In genomic region chr8:110351909-110352308, GRCm38 (mm10) we compare ENCODE assay signal across 25 mouse cellular contexts.
"Had no signal": no experiment of that assay in that cellular context is flagged by ENCODE, and none has a peak within 500 bp of the region (broad histone marks: within the 10 kb centered on the region; RNA-seq: fewer than 3 reads in every experiment).

No protein-coding gene starts in this region.

- H3K9ac ChIP-seq: embryonic facial prominence, embryonic 12.5 days; embryonic facial prominence, embryonic 13.5 days; embryonic facial prominence, embryonic 15.5 days; forebrain, embryonic 12.5 days; forebrain, embryonic 13.5 days; forebrain, embryonic 15.5 days; forebrain, postnatal 0 days had no signal

- H3K9me3 ChIP-seq: embryonic facial prominence, embryonic 10.5 days; embryonic facial prominence, embryonic 12.5 days; embryonic facial prominence, embryonic 13.5 days; embryonic facial prominence, embryonic 15.5 days; forebrain, embryonic 10.5 days; forebrain, embryonic 12.5 days; forebrain, embryonic 13.5 days; forebrain, embryonic 15.5 days had no signal

- H3K27ac ChIP-seq: embryonic facial prominence, embryonic 10.5 days; embryonic facial prominence, embryonic 12.5 days; embryonic facial prominence, embryonic 13.5 days; embryonic facial prominence, embryonic 15.5 days; forebrain, embryonic 10.5 days; forebrain, embryonic 12.5 days; forebrain, embryonic 13.5 days; forebrain, embryonic 15.5 days; gastrocnemius, adult 2 months; heart, adult 2 months had no signal

- H3K27me3 ChIP-seq: embryonic facial prominence, embryonic 12.5 days; embryonic facial prominence, embryonic 13.5 days; embryonic facial prominence, embryonic 15.5 days; forebrain, embryonic 12.5 days; forebrain, embryonic 13.5 days; forebrain, embryonic 15.5 days had no signal

- H3K4me3 ChIP-seq: embryonic facial prominence, embryonic 10.5 days; embryonic facial prominence, embryonic 12.5 days; embryonic facial prominence, embryonic 13.5 days; embryonic facial prominence, embryonic 15.5 days; erythroblast, embryonic 14.5 days; forebrain, embryonic 10.5 days; forebrain, embryonic 12.5 days; forebrain, embryonic 13.5 days; forebrain, embryonic 15.5 days; gastrocnemius, adult 2 months; heart, adult 2 months had no signal

- H3K36me3 ChIP-seq: embryonic facial prominence, embryonic 10.5 days; embryonic facial prominence, embryonic 12.5 days; embryonic facial prominence, embryonic 13.5 days; embryonic facial prominence, embryonic 15.5 days; forebrain, embryonic 10.5 days; forebrain, embryonic 12.5 days; forebrain, embryonic 15.5 days had no signal

- H3K4me1 ChIP-seq: embryonic facial prominence, embryonic 10.5 days; embryonic facial prominence, embryonic 12.5 days; embryonic facial prominence, embryonic 13.5 days; embryonic facial prominence, embryonic 15.5 days; forebrain, embryonic 10.5 days; forebrain, embryonic 12.5 days; forebrain, embryonic 13.5 days; forebrain, embryonic 15.5 days had no signal

- H3K4me2 ChIP-seq: embryonic facial prominence, embryonic 12.5 days; embryonic facial prominence, embryonic 13.5 days; embryonic facial prominence, embryonic 15.5 days; forebrain, embryonic 12.5 days; forebrain, embryonic 13.5 days; forebrain, embryonic 15.5 days had no signal

- DNase-seq: cerebellum, adult 8-10 months; cerebellum, adult 9-10 months; cerebellum, adult 9-11 months; cerebellum, postnatal 10 days; cerebellum, postnatal 14 days; cerebellum, postnatal 25 days; cerebellum, postnatal 36 days; embryo, embryonic 11 days; forebrain, postnatal 0 days; gastrocnemius, adult 2 months; gastrocnemius, postnatal 10 days; gastrocnemius, postnatal 14 days; gastrocnemius, postnatal 25 days; gastrocnemius, postnatal 36 days; heart, adult 18-20 months; heart, adult 2 months had no signal
